Mouse (Mus musculus) CD4-positive helper T cell, adult 2 months (primary cell): ENCODE data around the gene Kcns3.
"Not testable (repeated sequence)": the region's sequence is repeated elsewhere in the genome, so short reads cannot be mapped to it uniquely, and the experiment has no call there.

Source experiments
- DNase-seq: peaks from one replicate; pipeline ENCODE4 v3.0.0-alpha.2; 2012; ENCODE audit warnings: low read depth, missing footprints, low spot score

The Kcns3 gene

DNA sequence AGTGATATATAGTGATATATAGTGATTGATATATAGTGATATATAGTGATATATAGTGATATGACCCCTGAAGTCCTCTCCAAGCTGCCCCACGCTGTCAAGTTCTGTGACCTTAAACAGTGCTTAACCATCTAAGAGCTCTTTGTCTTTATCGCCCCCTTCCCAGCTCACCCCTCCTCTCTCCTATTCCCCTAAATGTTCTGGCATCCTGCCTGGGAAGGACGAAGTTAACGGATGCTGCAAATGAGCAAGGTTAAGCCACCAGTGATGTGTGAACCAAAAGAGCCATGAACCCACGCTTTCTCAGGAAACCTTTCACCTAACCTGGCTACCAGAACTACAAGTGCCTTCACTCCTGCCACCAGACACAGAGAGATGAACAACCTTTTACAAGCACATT lies 64.0 kb downstream of the Kcns3 start:
- DNase-seq = no peak

GRCm38 (mm10) chr12:11071079-11071478 lies 79.8 kb downstream of the Kcns3 start:
- DNase-seq = no peak

DNA sequence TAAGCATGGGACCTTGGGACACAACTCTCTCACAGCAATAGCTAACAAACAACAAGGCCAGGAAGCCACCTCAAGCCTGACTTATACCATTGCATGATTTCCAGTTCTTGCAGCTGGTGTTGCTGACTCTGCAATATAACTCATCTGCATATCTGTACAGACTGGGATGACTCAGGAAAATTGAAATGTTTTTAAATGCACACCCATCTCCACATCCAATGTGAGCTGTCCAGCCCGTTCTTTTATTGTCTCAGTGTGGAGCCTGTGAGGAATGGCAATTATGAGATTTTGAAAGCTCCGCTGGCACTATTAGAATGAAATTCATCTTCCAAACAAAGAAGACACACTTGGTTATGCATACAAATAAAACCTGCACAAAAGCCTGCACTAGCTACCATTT lies 84.0 kb downstream of the Kcns3 start:
- no peak for DNase-seq

DNA sequence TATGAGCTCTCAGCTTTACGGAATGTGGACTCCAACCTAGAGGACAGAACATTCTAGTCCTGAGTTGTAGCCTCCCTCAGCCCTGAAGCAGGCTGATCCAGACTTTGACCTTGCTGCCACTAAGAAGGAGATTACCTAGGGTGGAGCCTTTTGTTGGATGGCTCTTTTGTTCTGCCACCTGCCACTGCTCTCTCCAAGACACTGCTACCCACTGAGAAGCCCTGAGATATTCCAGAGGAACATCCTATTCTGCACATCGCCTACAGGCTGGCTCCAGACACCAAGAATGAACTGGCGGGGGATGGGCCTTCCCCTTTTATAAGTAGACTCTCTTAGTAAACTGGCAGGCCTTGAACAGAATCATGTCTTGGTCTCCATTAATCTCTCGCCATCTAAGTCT lies 98.2 kb downstream of the Kcns3 start:
- DNase-seq = not testable (repeated sequence)

- DNase-seq = no peak
Measured at GRCm38 (mm10) chr12:11041821-11042220, 109.0 kb downstream of the Kcns3 start.
